Mouse (Mus musculus) CH12.LX (cell line): ENCODE measurements at regions not wholly inside any gene's neighbourhood (a gene's known extent, or its start where the extent isn't known, plus 50 kb on each side); places are given as distances from the start of the nearest gene placed in this dataset.

Experiments used
- CTCF ChIP-seq, 2 experiments: IDR thresholded peaks in 1 of 2; conservative IDR thresholded peaks in 1 of 2; 2 replicates each; pipeline ENCODE4 v1.5.1; 2011 to 2012; ENCODE audit warnings: low read depth in 2 of 2, low read length in 2 of 2, improper control_type of control experiment in 1 of 2, inconsistent platforms in 1 of 2, mild to moderate bottlenecking in 1 of 2, moderate library complexity in 1 of 2
- E2F4 ChIP-seq: IDR thresholded peaks from 2 replicates; pipeline ENCODE4 v1.6.1; 2011; ENCODE audit warnings: low read depth, low read length, improper control_type of control experiment; ENCODE audit not compliant: insufficient replicate concordance
- EP300 ChIP-seq: IDR thresholded peaks from 2 replicates; pipeline ENCODE4 v1.6.1; 2011; ENCODE audit warnings: low read length, improper control_type of control experiment
- ETS1 ChIP-seq: conservative IDR thresholded peaks from 2 replicates; pipeline ENCODE4 v1.6.1; 2012; ENCODE audit warnings: low read depth, mild to moderate bottlenecking, inconsistent platforms, low read length, improper control_type of control experiment, moderate library complexity
- GABPA ChIP-seq: IDR thresholded peaks from 2 replicates; pipeline ENCODE4 v1.6.1; 2012; ENCODE audit warnings: low read depth, low read length, improper control_type of control experiment, inconsistent platforms; ENCODE audit not compliant: insufficient replicate concordance
- HCFC1 ChIP-seq: IDR thresholded peaks from 2 replicates; pipeline ENCODE4 v1.6.1; 2012; ENCODE audit warnings: low read depth, mild to moderate bottlenecking, inconsistent platforms, low read length, improper control_type of control experiment
- KAT2A ChIP-seq: IDR thresholded peaks from 2 replicates; pipeline ENCODE4 v1.6.1; 2012; ENCODE audit warnings: low read length, improper control_type of control experiment, inconsistent platforms; ENCODE audit not compliant: insufficient replicate concordance
- MAFK ChIP-seq: IDR thresholded peaks from 2 replicates; pipeline ENCODE4 v1.6.1; 2011; ENCODE audit warnings: low read length, improper control_type of control experiment; ENCODE audit not compliant: insufficient replicate concordance
- NRF1 ChIP-seq: IDR thresholded peaks from 2 replicates; pipeline ENCODE4 v1.6.1; 2014; ENCODE audit warnings: low read depth, mild to moderate bottlenecking, inconsistent platforms, low read length, improper control_type of control experiment, moderate library complexity
- POLR2A ChIP-seq: IDR thresholded peaks from 2 replicates; pipeline ENCODE4 v1.6.1; 2011; ENCODE audit warnings: low read depth, mild to moderate bottlenecking, improper control_type of control experiment, low read length
- POLR2AphosphoS2 ChIP-seq: IDR thresholded peaks from 2 replicates; pipeline ENCODE4 v1.6.1; 2011; ENCODE audit warnings: low read depth, low read length, improper control_type of control experiment
- RCOR1 ChIP-seq: conservative IDR thresholded peaks from 2 replicates; pipeline ENCODE4 v1.6.1; 2012; ENCODE audit warnings: low read depth, mild to moderate bottlenecking, inconsistent platforms, low read length, improper control_type of control experiment
- USF1 ChIP-seq: IDR thresholded peaks from 2 replicates; pipeline ENCODE4 v1.6.1; 2014; ENCODE audit warnings: low read depth, mild to moderate bottlenecking, inconsistent platforms, low read length, improper control_type of control experiment
- ZNF384 ChIP-seq: IDR thresholded peaks from 2 replicates; pipeline ENCODE4 v1.6.1; 2012; ENCODE audit warnings: low read depth, low read length, improper control_type of control experiment, inconsistent platforms

DNA sequence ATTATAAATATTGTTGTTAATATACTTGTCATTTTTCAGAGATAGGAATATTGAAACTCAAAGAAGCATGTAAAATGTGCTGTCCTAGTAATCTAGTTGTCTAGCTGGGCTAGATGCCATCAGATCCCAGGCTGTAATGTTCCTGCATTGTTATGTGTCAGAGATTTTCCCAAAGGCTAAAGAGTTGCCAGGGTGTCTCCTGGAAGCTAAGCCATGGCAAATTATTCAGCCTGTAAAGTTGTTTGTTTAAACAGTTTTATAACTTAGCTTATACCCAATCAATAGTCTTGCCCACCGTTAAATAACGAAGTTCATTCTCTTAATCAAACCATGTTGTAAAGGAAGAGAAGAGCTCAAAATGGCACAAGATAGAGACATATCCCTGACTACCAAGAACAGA is 117.9 kb downstream of the Arl4a start:
- TF ChIP-seq EP300: no peak
- no peak for TF ChIP-seq CTCF (conservative IDR thresholded peaks at IDR 0.05 in 1 of 2, IDR thresholded peaks at IDR 0.05 in 1 of 2; ENCODE audit: low read depth in 2 of 2, low read length in 2 of 2)
- TF ChIP-seq ZNF384: no peak
- TF ChIP-seq HCFC1: no peak
- TF ChIP-seq MAFK: no peak
- no peak for TF ChIP-seq POLR2A
- TF ChIP-seq KAT2A: no peak
- no peak for TF ChIP-seq GABPA
- TF ChIP-seq NRF1: no peak
- TF ChIP-seq RCOR1: no peak
- TF ChIP-seq POLR2AphosphoS2: no peak
- TF ChIP-seq E2F4: no peak
- TF ChIP-seq USF1: no peak
- TF ChIP-seq ETS1: no peak
